Mouse (Mus musculus) activated CD4-positive, CD25-positive, alpha-beta regulatory T cell, adult 4 months (primary cell): ENCODE measurements around the gene Cd2. TPM values are rescaled to one million over a fixed set of nuclear protein-coding genes. Genes with fewer than 3 reads are reported as not detected.
A peak's percentile ranks its signal among the peaks of the same experiment; 100 is the strongest.

ENCODE experiments used
- ATAC-seq: one replicate; pipeline ENCODE4 v1.8.0; 2017
- polyA plus RNA-seq, 2 experiments: library from polyadenylated mRNA; unstranded; fragments of 100-300 nt; shearing (Covaris generic); gene quantifications; one replicate each; pipeline ENCODE4 v1.2.1; 2017

The Cd2 gene
- polyA plus RNA-seq, 2 experiments from 2014 or later = 1,534 to 1,587 TPM

- no peak for ATAC-seq
Observed at GRCm38 (mm10) chr3:101293571-101294135, 5.9 kb upstream of the Cd2 start.

GRCm38 (mm10) chr3:101292611-101293010, 4.9 kb upstream of the Cd2 start:
- ATAC-seq = no peak

- no peak for ATAC-seq
Observed at GRCm38 (mm10) chr3:101290587-101291520, 3.1 kb upstream of the Cd2 start.

- no peak for ATAC-seq
Observed at GRCm38 (mm10) chr3:101290036-101290435, 2.3 kb upstream of the Cd2 start.

GRCm38 (mm10) chr3:101289406-101289805, 1.7 kb upstream of the Cd2 start:
- no peak for ATAC-seq

GRCm38 (mm10) chr3:101286336-101287325, 1.1 kb downstream of the Cd2 start:
- peak; percentile 25 for ATAC-seq

GRCm38 (mm10) chr3:101285851-101286250, 1.9 kb downstream of the Cd2 start:
- ATAC-seq = peak; percentile 16

- ATAC-seq = no peak
Observed at GRCm38 (mm10) chr3:101285021-101285615, 2.6 kb downstream of the Cd2 start.

- peak; percentile 26 for ATAC-seq
Observed at GRCm38 (mm10) chr3:101283869-101284706, 3.7 kb downstream of the Cd2 start.

GRCm38 (mm10) chr3:101283441-101283840, 4.3 kb downstream of the Cd2 start:
- no peak for ATAC-seq

DNA sequence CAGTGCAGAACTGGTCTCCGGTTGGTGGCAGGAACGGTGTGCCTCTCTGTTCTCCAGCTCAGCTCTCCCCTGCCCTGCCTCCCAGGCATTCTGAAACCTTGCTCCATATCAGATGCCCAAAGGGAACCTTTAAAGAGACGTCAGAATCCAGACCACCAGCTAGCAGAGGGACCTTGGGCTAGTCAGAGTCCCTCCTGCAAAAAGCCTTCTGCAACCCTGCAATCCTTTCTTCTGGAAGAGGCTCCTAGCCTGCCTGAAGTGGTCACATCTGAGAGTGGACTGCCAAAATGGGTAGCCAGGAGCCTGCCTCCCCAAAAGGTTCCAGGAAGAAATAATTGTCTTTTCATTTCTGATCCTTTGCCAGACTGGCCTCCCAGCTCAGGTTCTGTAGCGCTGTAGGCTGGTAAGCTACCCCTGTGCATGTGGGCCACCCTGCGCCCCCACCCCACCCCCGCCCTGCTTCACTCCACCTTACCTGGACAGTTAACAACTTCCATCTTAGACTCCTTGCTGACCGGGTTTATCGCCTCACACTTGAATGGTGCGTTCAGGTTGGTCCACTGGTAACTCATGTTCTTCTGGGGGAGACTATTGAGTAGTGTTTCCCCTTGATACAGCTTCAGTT, 5.1 kb downstream of the Cd2 start:
- ATAC-seq = no peak

GRCm38 (mm10) chr3:101281841-101282240, 5.9 kb downstream of the Cd2 start:
- no peak for ATAC-seq

- ATAC-seq = peak; percentile 65
Observed at GRCm38 (mm10) chr3:101280348-101281311, 7.1 kb downstream of the Cd2 start.

DNA sequence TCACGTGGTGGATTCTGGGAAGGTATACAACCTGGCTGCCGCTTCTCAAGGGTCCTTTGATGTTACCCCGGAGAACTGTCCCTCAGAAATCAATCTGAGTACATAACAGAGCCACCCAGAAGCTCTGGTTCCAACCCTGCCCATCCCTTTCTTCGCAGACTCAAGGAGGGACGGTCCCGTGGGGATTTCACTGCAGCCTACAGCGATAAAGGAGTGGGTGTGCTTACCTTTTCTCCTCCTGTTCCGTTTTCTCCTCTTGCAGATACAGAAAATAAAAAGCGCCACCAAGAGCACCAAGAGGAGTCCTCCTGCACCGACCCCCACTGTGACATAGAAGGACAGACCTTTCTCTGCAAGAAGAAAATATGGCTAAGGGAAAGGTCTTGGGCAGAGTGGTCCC, 8.2 kb downstream of the Cd2 start:
- peak; percentile 11 for ATAC-seq

- no peak for ATAC-seq
Observed at GRCm38 (mm10) chr3:101278396-101278795, 9.3 kb downstream of the Cd2 start.

DNA sequence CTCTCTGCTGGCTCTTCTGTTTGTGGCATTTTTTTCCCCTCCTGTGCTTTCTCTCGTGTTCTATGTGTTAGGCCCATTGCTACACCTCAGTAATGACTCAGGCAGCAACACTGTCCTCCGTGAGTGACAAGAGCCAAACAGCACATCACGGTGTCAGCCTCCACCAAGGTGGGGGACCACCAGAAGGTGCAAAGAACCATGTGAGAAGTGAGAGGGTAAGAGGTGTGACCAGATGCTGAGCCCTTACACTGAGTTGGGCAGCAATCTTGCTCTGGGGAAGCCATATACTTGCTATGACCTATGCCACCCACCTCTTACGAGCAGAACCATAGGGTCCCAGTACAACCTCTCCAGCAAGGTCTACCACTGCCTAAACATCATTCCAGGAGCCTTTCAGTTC, 9.9 kb downstream of the Cd2 start:
- no peak for ATAC-seq

DNA sequence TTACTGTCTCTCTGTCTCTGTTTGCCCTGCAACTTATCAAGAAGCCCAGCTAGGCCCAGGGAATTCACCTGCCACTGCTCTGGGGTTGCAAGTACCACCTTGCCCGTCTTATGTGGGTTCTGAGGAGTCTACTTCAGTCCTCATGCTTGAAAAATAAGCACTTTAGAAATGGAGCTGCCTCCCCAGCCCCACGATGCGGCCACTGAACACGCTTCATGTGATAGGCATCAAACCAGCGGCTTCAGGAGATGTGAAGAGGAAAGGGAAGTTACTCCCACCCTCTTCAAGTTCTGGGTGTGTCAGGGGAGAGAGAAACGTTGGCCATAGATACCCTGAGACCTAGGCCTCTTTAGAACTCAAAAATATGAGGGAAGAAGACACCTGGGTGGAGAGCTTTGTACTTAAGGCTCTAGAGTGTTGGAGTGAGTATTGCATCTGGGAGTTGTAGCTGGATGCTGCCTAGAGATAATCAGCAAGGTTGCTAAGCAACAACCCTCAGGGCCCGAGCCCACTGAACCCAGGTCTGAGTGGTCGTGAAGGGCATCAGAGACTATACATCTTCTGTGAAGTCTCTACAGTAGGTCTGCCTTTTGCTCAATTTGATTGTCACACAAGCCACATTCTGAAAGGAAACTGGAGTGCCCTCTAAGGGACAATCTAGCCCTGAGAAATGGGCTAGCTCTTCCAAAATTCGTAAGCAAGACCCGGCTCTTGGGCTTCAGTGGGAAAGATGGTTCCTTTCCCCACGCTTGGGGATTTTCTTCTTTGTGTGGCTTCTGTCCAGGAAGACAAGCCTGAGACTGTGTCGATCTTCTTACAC, 11.0 kb downstream of the Cd2 start:
- no peak for ATAC-seq

DNA sequence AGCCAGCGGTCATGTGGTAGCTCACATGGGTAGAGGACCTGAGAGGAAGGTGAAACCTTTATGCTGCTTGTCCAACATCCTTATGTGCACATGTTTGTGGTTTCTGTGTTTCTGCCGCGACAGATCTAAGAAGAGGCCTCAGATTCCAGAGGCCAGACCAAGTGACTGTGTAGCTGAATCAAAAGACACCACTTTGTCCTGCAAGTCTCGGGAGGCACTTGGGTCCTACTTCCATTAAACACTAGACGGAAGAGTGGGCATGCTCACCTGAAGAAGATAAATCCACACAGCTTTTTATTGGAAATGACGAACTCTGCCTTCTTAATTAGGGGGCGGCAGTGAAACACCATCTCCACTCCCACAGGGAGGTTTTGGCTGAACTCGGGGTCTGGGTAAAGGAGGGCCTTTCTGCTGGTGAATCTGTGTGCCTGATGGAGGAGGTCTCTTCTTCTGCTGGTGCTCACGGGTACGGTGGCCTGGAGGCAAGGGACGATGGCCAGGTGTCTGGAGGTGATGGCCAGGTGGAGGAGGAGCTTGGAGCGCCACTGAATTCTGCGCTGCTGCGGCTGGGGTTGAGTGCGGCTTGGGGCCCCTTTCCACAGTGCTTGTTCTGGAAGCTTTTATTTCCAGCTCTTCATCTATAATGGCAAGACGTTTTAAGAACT, 12.0 kb downstream of the Cd2 start:
- no peak for ATAC-seq
